Mouse (Mus musculus): Measurements from ENCODE around the gene Pde7b. TPM values are rescaled to one million over a fixed set of nuclear protein-coding genes. Genes with fewer than 3 reads are reported as not detected.

Pde7b gene
- polyA plus RNA-seq, 1 experiment from 2014 or later: 1.5 TPM

- Histone ChIP-seq H3K4me2 (ENCODE audit: low read depth) (no peak overlapping the region), H3K9me3 (ENCODE audit: control insufficient read depth, low read length) (no peaks in the 10 kb centered on the region), H3K9ac (ENCODE audit: low read length) (no peak overlapping the region), H3K4me1 (ENCODE audit: control insufficient read depth, insufficient read depth, low read length) (no peaks in the 10 kb centered on the region), H3K36me3 (ENCODE audit: control insufficient read depth, insufficient read depth, low read length) (no peaks in the 10 kb centered on the region), H3K27ac (ENCODE audit: low read depth, low read length) (no peak overlapping the region), H3K4me3 (ENCODE audit: low read depth, low read length) (no peak overlapping the region), H3K27me3 (ENCODE audit: control insufficient read depth, insufficient read depth, low read length) (no peaks in the 10 kb centered on the region)
- 81% methylated on average over 8 of the region's 8 CpGs for WGBS
- DNase-seq (ENCODE audit: low spot score) (no peak), ATAC-seq (ENCODE audit: insufficient read depth, low FRiP score, low TSS enrichment) (no peak)
These were observed 103.0 kb downstream of the Pde7b start for GRCm38 (mm10) chr10:20621661-20622454.

- no peak for ATAC-seq (ENCODE audit: insufficient read depth, low FRiP score, low TSS enrichment)
- no peaks in the 10 kb centered on the region for H3K9me3 ChIP-seq (ENCODE audit: control insufficient read depth, low read length)
- no peak for DNase-seq (ENCODE audit: low spot score)
- H3K27me3 ChIP-seq (ENCODE audit: control insufficient read depth, insufficient read depth, low read length): no peaks in the 10 kb centered on the region
- WGBS: 71% methylated on average over 2 of the region's 2 CpGs
- no peaks in the 10 kb centered on the region for H3K4me1 ChIP-seq (ENCODE audit: control insufficient read depth, insufficient read depth, low read length)
- H3K9ac ChIP-seq (ENCODE audit: low read length): no peak overlapping the region
- no peaks in the 10 kb centered on the region for H3K36me3 ChIP-seq (ENCODE audit: control insufficient read depth, insufficient read depth, low read length)
- no peak overlapping the region for H3K4me3 ChIP-seq (ENCODE audit: low read depth, low read length)
- no peak overlapping the region for H3K27ac ChIP-seq (ENCODE audit: low read depth, low read length)
- H3K4me2 ChIP-seq (ENCODE audit: low read depth): no peak overlapping the region
These were observed 118.9 kb downstream of the Pde7b start for GRCm38 (mm10) chr10:20606007-20606406.

- no peaks in the 10 kb centered on the region for H3K9me3 ChIP-seq (ENCODE audit: control insufficient read depth, low read length)
- no peak overlapping the region for H3K4me2 ChIP-seq (ENCODE audit: low read depth)
- 67% methylated on average over 5 of the region's 5 CpGs for WGBS
- no peak overlapping the region for H3K27ac ChIP-seq (ENCODE audit: low read depth, low read length)
- no peaks in the 10 kb centered on the region for H3K4me1 ChIP-seq (ENCODE audit: control insufficient read depth, insufficient read depth, low read length)
- ATAC-seq (ENCODE audit: insufficient read depth, low FRiP score, low TSS enrichment): no peak
- H3K27me3 ChIP-seq (ENCODE audit: control insufficient read depth, insufficient read depth, low read length): no peaks in the 10 kb centered on the region
- DNase-seq (ENCODE audit: low spot score): no peak
- H3K36me3 ChIP-seq (ENCODE audit: control insufficient read depth, insufficient read depth, low read length): no peaks in the 10 kb centered on the region
- H3K4me3 ChIP-seq (ENCODE audit: low read depth, low read length): no peak overlapping the region
- no peak overlapping the region for H3K9ac ChIP-seq (ENCODE audit: low read length)
These were observed 129.6 kb downstream of the Pde7b start for GRCm38 (mm10) chr10:20595107-20595810.

DNA sequence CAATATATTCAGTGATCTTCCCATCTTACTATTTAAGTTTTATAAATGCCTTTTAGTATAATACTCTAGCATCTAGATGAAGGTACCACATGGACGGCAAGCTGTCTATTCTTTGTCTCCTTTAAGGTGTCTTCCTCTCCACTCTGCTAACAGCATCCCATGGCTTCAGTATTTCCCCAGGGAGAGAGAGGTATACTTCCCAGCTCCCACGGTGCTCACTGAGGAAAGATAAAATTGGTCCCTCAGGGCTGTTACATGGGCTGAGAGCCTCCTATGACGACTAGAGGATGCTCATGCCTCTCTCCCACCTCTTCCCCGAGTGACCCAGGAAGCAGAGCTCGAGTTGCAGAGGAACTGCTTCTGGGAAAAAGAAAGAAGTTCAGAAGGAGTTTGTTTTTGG lies 130.9 kb downstream of the Pde7b start:
- ATAC-seq (ENCODE audit: insufficient read depth, low FRiP score, low TSS enrichment) (no peak), DNase-seq (ENCODE audit: low spot score) (no peak)
- Histone ChIP-seq H3K4me3 (ENCODE audit: low read depth, low read length) (no peak overlapping the region), H3K27me3 (ENCODE audit: control insufficient read depth, insufficient read depth, low read length) (no peaks in the 10 kb centered on the region), H3K36me3 (ENCODE audit: control insufficient read depth, insufficient read depth, low read length) (no peaks in the 10 kb centered on the region), H3K9ac (ENCODE audit: low read length) (no peak overlapping the region), H3K27ac (ENCODE audit: low read depth, low read length) (no peak overlapping the region), H3K4me1 (ENCODE audit: control insufficient read depth, insufficient read depth, low read length) (no peaks in the 10 kb centered on the region), H3K4me2 (ENCODE audit: low read depth) (no peak overlapping the region), H3K9me3 (ENCODE audit: control insufficient read depth, low read length) (no peaks in the 10 kb centered on the region)
- WGBS: 64% methylated on average over 5 of the region's 5 CpGs

GRCm38 (mm10) chr10:20590100-20590499 lies 134.8 kb downstream of the Pde7b start:
- Histone ChIP-seq H3K4me2 (ENCODE audit: low read depth) (no peak overlapping the region), H3K9me3 (ENCODE audit: control insufficient read depth, low read length) (no peaks in the 10 kb centered on the region), H3K9ac (ENCODE audit: low read length) (no peak overlapping the region), H3K27me3 (ENCODE audit: control insufficient read depth, insufficient read depth, low read length) (no peaks in the 10 kb centered on the region), H3K4me3 (ENCODE audit: low read depth, low read length) (no peak overlapping the region), H3K4me1 (ENCODE audit: control insufficient read depth, insufficient read depth, low read length) (no peaks in the 10 kb centered on the region), H3K27ac (ENCODE audit: low read depth, low read length) (no peak overlapping the region), H3K36me3 (ENCODE audit: control insufficient read depth, insufficient read depth, low read length) (no peaks in the 10 kb centered on the region)
- ATAC-seq (ENCODE audit: insufficient read depth, low FRiP score, low TSS enrichment) (no peak), DNase-seq (ENCODE audit: low spot score) (no peak)
- WGBS: 72% methylated on average over 7 of the region's 7 CpGs

GRCm38 (mm10) chr10:20585959-20586358 lies 138.9 kb downstream of the Pde7b start:
- Histone ChIP-seq H3K4me1 (ENCODE audit: control insufficient read depth, insufficient read depth, low read length) (no peaks in the 10 kb centered on the region), H3K4me2 (ENCODE audit: low read depth) (no peak overlapping the region), H3K4me3 (ENCODE audit: low read depth, low read length) (no peak overlapping the region), H3K36me3 (ENCODE audit: control insufficient read depth, insufficient read depth, low read length) (no peaks in the 10 kb centered on the region), H3K9me3 (ENCODE audit: control insufficient read depth, low read length) (no peaks in the 10 kb centered on the region), H3K27ac (ENCODE audit: low read depth, low read length) (no peak overlapping the region), H3K9ac (ENCODE audit: low read length) (no peak overlapping the region), H3K27me3 (ENCODE audit: control insufficient read depth, insufficient read depth, low read length) (no peaks in the 10 kb centered on the region)
- DNase-seq (ENCODE audit: low spot score) (no peak), ATAC-seq (ENCODE audit: insufficient read depth, low FRiP score, low TSS enrichment) (no peak)
- 94% methylated on average over 4 of the region's 4 CpGs for WGBS

DNA sequence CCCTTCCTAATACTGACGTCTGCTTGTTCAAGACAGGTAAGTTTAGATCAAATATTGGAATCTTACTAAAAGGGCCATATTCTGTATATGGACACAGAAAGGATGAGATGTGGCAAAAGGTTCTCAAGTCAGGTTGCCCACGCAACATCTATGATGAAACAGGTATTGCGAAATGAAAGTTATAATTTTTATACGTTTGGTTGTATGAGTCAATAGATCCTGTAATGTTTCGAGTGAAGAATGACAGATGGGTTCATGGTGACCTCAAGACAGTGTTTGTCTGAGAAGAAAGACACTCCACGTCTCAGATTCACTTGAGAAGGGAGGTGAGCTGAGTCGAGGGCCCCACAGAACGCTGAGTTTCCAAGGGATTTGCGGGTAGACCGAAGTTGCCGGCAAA lies 149.9 kb downstream of the Pde7b start:
- Histone ChIP-seq H3K4me1 (ENCODE audit: control insufficient read depth, insufficient read depth, low read length) (no peaks in the 10 kb centered on the region), H3K27ac (ENCODE audit: low read depth, low read length) (no peak overlapping the region), H3K9me3 (ENCODE audit: control insufficient read depth, low read length) (no peaks in the 10 kb centered on the region), H3K36me3 (ENCODE audit: control insufficient read depth, insufficient read depth, low read length) (no peaks in the 10 kb centered on the region), H3K4me2 (ENCODE audit: low read depth) (no peak overlapping the region), H3K4me3 (ENCODE audit: low read depth, low read length) (no peak overlapping the region), H3K9ac (ENCODE audit: low read length) (no peak overlapping the region), H3K27me3 (ENCODE audit: control insufficient read depth, insufficient read depth, low read length) (no peaks in the 10 kb centered on the region)
- DNase-seq (ENCODE audit: low spot score): no peak
- no peak for ATAC-seq (ENCODE audit: insufficient read depth, low FRiP score, low TSS enrichment)
- 93% methylated on average over 11 of the region's 11 CpGs for WGBS

- WGBS: 78% methylated on average over 1 of the region's 1 CpGs
- no peak for ATAC-seq (ENCODE audit: insufficient read depth, low FRiP score, low TSS enrichment)
- H3K9ac ChIP-seq (ENCODE audit: low read length): no peak overlapping the region
These were observed 150.5 kb downstream of the Pde7b start for GRCm38 (mm10) chr10:20574414-20574813.

DNA sequence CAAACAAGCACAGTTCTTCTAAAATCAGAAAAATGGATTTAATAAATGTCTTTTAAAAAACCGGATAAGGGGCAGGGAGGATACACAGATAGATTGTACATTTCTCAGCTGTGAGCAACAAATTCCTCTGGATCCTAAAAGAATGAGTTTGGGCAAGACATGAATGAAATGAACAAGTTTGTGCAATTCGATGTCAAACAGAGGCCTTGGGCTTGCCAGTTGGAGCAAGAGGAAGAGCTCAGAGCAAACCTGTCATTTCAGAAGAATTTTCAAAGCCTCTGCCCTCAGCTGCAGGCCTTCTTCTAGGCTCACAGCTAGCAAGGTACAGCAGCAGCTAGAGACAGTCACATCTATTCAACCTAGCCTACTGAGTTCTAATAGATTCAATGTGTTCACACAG lies 153.4 kb downstream of the Pde7b start:
- Histone ChIP-seq H3K36me3 (ENCODE audit: control insufficient read depth, insufficient read depth, low read length) (no peaks in the 10 kb centered on the region), H3K9ac (ENCODE audit: low read length) (no peak overlapping the region), H3K9me3 (ENCODE audit: control insufficient read depth, low read length) (no peaks in the 10 kb centered on the region), H3K27me3 (ENCODE audit: control insufficient read depth, insufficient read depth, low read length) (no peaks in the 10 kb centered on the region), H3K4me3 (ENCODE audit: low read depth, low read length) (no peak overlapping the region), H3K4me2 (ENCODE audit: low read depth) (no peak overlapping the region), H3K27ac (ENCODE audit: low read depth, low read length) (no peak overlapping the region), H3K4me1 (ENCODE audit: control insufficient read depth, insufficient read depth, low read length) (no peaks in the 10 kb centered on the region)
- ATAC-seq (ENCODE audit: insufficient read depth, low FRiP score, low TSS enrichment) (no peak), DNase-seq (ENCODE audit: low spot score) (no peak)
- WGBS: 89% methylated on average over 2 of the region's 2 CpGs

More at GRCm38 (mm10) chr10:20574414-20574813, 150.5 kb downstream of the Pde7b start:
- DNase-seq (ENCODE audit: low spot score): no peak
- Histone ChIP-seq H3K9me3 (ENCODE audit: control insufficient read depth, low read length) (no peaks in the 10 kb centered on the region), H3K27me3 (ENCODE audit: control insufficient read depth, insufficient read depth, low read length) (no peaks in the 10 kb centered on the region), H3K4me1 (ENCODE audit: control insufficient read depth, insufficient read depth, low read length) (no peaks in the 10 kb centered on the region), H3K27ac (ENCODE audit: low read depth, low read length) (no peak overlapping the region), H3K36me3 (ENCODE audit: control insufficient read depth, insufficient read depth, low read length) (no peaks in the 10 kb centered on the region), H3K4me3 (ENCODE audit: low read depth, low read length) (no peak overlapping the region), H3K4me2 (ENCODE audit: low read depth) (no peak overlapping the region)

Measured in neural tube, embryonic 11.5 days (tissue).